Mouse (Mus musculus): Measurements from ENCODE around the gene Myl6b.

The Myl6b gene

GRCm38 (mm10) chr10:128451014-128451413 is 47.5 kb downstream of the Myl6b start:
- no peak for DNase-seq (ENCODE audit: low read depth in 2 of 2, low spot score in 2 of 2)

- no peak for DNase-seq (ENCODE audit: low read depth in 2 of 2, low spot score in 2 of 2)
Observed at GRCm38 (mm10) chr10:128445407-128445806, 53.1 kb downstream of the Myl6b start.

GRCm38 (mm10) chr10:128444354-128444753 is 54.1 kb downstream of the Myl6b start:
- DNase-seq (ENCODE audit: low read depth in 2 of 2, low spot score in 2 of 2), result no peak

Data from CD8-positive naive resting alpha-beta T cell, adult 2 months (primary cell).